Mouse (Mus musculus): ENCODE results near the gene Spc24. TPM values are rescaled to one million over a fixed set of nuclear protein-coding genes. Genes with fewer than 3 reads are reported as not detected.
"Not testable (repeated sequence)": the region's sequence is repeated elsewhere in the genome, so short reads cannot be mapped to it uniquely, and the experiment has no call there.

Gene Spc24
- total and polyA plus RNA-seq, 2 experiments from 2014 or later = 6.3 to 6.6 TPM

DNA sequence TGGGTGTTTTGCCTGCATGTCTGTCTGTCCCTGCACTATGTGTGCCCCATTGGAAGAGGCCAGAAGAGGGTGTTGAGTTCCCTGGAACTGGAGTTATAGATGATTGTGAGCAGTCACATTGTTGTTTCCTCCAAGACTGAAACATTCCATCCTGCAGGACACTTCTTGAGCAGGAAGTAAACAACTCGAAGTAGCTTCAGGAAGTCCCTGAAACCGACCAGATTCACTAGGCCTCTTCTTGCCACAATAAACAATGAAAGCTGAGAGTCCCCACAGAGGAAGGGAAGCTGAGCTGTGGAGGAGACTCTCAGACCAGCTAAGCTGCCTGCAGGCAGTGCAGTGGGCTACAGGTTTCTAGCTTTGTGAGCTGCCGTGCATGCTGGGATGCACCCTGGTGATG lies 17.6 kb upstream of the Spc24 start:
- Histone ChIP-seq H3K4me2 (ENCODE audit: low read depth, low read length, poor library complexity, severe bottlenecking) (no peak overlapping the region), H3K9me3 (ENCODE audit: low read length) (no peaks in the 10 kb centered on the region), H3K36me3 (ENCODE audit: insufficient read depth, low read length) (0 out of 2 replicates have a peak, but pooled peaks cover 3% of the 10 kb centered on the region), H3K27me3 (ENCODE audit: insufficient read depth, low read length) (no peaks in the 10 kb centered on the region), H3K4me1 (ENCODE audit: insufficient read depth, low read length) (no peaks in the 10 kb centered on the region), H3K4me3 (ENCODE audit: low read depth, low read length) (no peak overlapping the region), H3K9ac (replicated peaks; ENCODE audit: low read length, poor library complexity, severe bottlenecking) (no peak overlapping the region), H3K27ac (ENCODE audit: low read depth, low read length) (no peak overlapping the region)
- TF ChIP-seq CTCF (IDR thresholded peaks at IDR 0.05) = no peak
- ATAC-seq (ENCODE audit: low FRiP score) = no peak
- no peak for DNase-seq (ENCODE audit: low spot score)
- 84% methylated on average over 3 of the region's 3 CpGs for WGBS

DNA sequence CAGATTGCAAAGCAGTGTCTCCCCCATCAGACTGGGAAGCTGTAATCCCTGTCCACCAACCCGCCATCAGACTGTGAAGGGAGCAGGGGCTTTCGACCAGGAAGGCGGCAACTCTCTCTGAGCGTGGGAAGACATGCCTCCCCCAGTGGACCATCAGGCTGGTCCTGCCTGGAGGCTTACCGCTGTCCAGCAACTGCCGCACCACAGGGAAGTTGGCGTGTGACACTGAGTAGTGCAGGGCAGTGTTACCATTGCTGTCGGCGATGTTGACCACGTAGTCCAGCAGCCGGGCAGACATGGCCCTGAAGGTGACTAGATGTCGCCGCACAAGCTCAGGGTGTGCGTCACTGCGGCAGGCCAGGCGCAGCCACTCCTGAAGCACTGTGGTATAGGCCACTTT lies 14.2 kb upstream of the Spc24 start:
- Histone ChIP-seq H3K36me3 (ENCODE audit: insufficient read depth, low read length) (no peaks in the 10 kb centered on the region), H3K4me1 (ENCODE audit: insufficient read depth, low read length) (no peaks in the 10 kb centered on the region), H3K9me3 (ENCODE audit: low read length) (no peaks in the 10 kb centered on the region), H3K4me2 (ENCODE audit: low read depth, low read length, poor library complexity, severe bottlenecking) (no peak overlapping the region), H3K27me3 (ENCODE audit: insufficient read depth, low read length) (no peaks in the 10 kb centered on the region), H3K27ac (ENCODE audit: low read depth, low read length) (no peak overlapping the region), H3K9ac (replicated peaks; ENCODE audit: low read length, poor library complexity, severe bottlenecking) (no peak overlapping the region), H3K4me3 (ENCODE audit: low read depth, low read length) (no peak overlapping the region)
- ATAC-seq (ENCODE audit: low FRiP score) = no peak
- DNase-seq (ENCODE audit: low spot score) = no peak
- WGBS = 93% methylated on average over 16 of the region's 16 CpGs
- TF ChIP-seq CTCF (IDR thresholded peaks at IDR 0.05) = no peak

- 85% methylated on average over 5 of the region's 5 CpGs for WGBS
- not testable (repeated sequence) for H3K36me3 ChIP-seq (ENCODE audit: insufficient read depth, low read length); H3K9me3 ChIP-seq (ENCODE audit: low read length); H3K27ac ChIP-seq (ENCODE audit: low read depth, low read length); H3K9ac ChIP-seq (replicated peaks; ENCODE audit: low read length, poor library complexity, severe bottlenecking); H3K4me3 ChIP-seq (ENCODE audit: low read depth, low read length); H3K27me3 ChIP-seq (ENCODE audit: insufficient read depth, low read length); DNase-seq (ENCODE audit: low spot score); H3K4me1 ChIP-seq (ENCODE audit: insufficient read depth, low read length); H3K4me2 ChIP-seq (ENCODE audit: low read depth, low read length, poor library complexity, severe bottlenecking); ATAC-seq (ENCODE audit: low FRiP score)
Observed at GRCm38 (mm10) chr9:21773396-21773795, 13.3 kb upstream of the Spc24 start.

DNA sequence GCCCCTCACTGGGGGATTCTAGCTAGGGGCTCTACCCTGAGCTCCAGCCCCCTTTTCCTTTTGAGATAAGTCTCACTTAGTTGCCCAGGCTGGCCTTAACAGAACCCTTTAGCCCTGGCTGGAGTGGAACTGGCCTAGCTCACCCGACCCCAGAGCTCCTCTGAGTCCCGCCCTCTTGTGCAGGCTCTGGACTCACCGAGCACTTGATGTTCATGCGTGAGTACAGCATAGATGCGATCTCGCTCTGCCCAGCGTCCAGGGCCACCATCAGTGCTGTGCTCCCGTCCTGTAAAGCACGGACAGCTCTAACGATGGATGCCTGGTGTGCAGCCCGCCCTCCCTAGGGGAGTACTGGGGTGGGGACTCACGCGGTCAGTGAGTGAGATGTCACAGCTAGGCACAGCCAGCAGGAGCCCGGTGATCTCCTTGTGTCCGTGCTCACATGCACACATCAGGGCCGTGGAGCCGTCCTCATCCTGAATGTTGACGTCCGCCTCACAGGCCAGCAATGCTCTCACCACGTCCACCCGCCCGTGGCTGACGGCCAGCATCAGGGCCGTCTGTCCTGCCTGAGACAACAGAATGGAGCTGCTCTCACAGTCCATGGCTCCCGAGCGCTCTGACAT lies 9.6 kb upstream of the Spc24 start:
- Histone ChIP-seq H3K4me2 (ENCODE audit: low read depth, low read length, poor library complexity, severe bottlenecking) (no peak overlapping the region), H3K9ac (replicated peaks; ENCODE audit: low read length, poor library complexity, severe bottlenecking) (no peak overlapping the region), H3K27me3 (ENCODE audit: insufficient read depth, low read length) (no peaks in the 10 kb centered on the region), H3K4me3 (ENCODE audit: low read depth, low read length) (no peak overlapping the region), H3K9me3 (ENCODE audit: low read length) (no peaks in the 10 kb centered on the region), H3K36me3 (ENCODE audit: insufficient read depth, low read length) (no peaks in the 10 kb centered on the region), H3K4me1 (ENCODE audit: insufficient read depth, low read length) (no peaks in the 10 kb centered on the region), H3K27ac (ENCODE audit: low read depth, low read length) (no peak overlapping the region)
- WGBS = 72% methylated on average over 26 of the region's 26 CpGs
- ATAC-seq (ENCODE audit: low FRiP score) (no peak), DNase-seq (ENCODE audit: low spot score) (no peak)
- TF ChIP-seq CTCF (IDR thresholded peaks at IDR 0.05) = no peak

GRCm38 (mm10) chr9:21768511-21769411 lies 8.7 kb upstream of the Spc24 start:
- Histone ChIP-seq H3K4me1 (ENCODE audit: insufficient read depth, low read length) (no peaks in the 10 kb centered on the region), H3K36me3 (ENCODE audit: insufficient read depth, low read length) (no peaks in the 10 kb centered on the region), H3K27ac (ENCODE audit: low read depth, low read length) (no peak overlapping the region), H3K9me3 (ENCODE audit: low read length) (no peaks in the 10 kb centered on the region), H3K4me3 (ENCODE audit: low read depth, low read length) (no peak overlapping the region), H3K9ac (replicated peaks; ENCODE audit: low read length, poor library complexity, severe bottlenecking) (no peak overlapping the region), H3K27me3 (ENCODE audit: insufficient read depth, low read length) (no peaks in the 10 kb centered on the region), H3K4me2 (ENCODE audit: low read depth, low read length, poor library complexity, severe bottlenecking) (no peak overlapping the region)
- 44% methylated on average over 13 of the region's 13 CpGs for WGBS
- TF ChIP-seq CTCF (IDR thresholded peaks at IDR 0.05) = no peak
- peak; percentile 31 for DNase-seq (ENCODE audit: low spot score)
- no peak for ATAC-seq (ENCODE audit: low FRiP score)

DNA sequence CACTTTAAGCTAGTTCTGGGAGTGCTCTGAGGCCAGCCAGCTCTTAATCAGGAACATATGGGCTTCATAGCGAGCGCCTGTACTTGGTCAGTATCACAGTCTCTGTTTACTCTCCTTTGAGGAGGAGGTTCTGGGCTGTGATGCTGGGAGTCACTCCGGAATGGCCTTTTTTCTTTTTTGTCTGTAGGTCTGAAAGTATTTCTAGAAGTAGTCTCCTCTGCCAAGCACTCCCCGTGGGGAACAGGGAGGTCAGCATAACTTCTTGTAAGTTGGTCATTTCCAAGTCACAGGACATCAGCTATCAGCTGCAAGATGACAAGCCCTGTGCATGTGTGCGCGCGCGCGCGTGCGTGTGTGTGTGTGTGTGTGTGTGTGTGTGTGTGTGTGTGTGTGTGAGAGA lies 7.8 kb upstream of the Spc24 start:
- no peak for TF ChIP-seq CTCF (IDR thresholded peaks at IDR 0.05)
- no peaks in the 10 kb centered on the region for H3K36me3 ChIP-seq (ENCODE audit: insufficient read depth, low read length)
- H3K27ac ChIP-seq (ENCODE audit: low read depth, low read length) = no peak overlapping the region
- H3K9me3 ChIP-seq (ENCODE audit: low read length) = no peaks in the 10 kb centered on the region
- no peak overlapping the region for H3K4me3 ChIP-seq (ENCODE audit: low read depth, low read length)
- H3K27me3 ChIP-seq (ENCODE audit: insufficient read depth, low read length) = no peaks in the 10 kb centered on the region
- no peaks in the 10 kb centered on the region for H3K4me1 ChIP-seq (ENCODE audit: insufficient read depth, low read length)
- H3K4me2 ChIP-seq (ENCODE audit: low read depth, low read length, poor library complexity, severe bottlenecking) = no peak overlapping the region
- DNase-seq (ENCODE audit: low spot score) = no peak
- 81% methylated on average over 11 of the region's 11 CpGs for WGBS
- ATAC-seq (ENCODE audit: low FRiP score) = no peak
- no peak overlapping the region for H3K9ac ChIP-seq (replicated peaks; ENCODE audit: low read length, poor library complexity, severe bottlenecking)

Measured in midbrain, postnatal 0 days (tissue).